Mouse (Mus musculus) heart, postnatal 14 days (tissue): ENCODE measurements around the gene Twf1. TPM values are rescaled to one million over a fixed set of nuclear protein-coding genes. Genes with fewer than 3 reads are reported as not detected.

Experiments
- DNase-seq, 2 experiments: peaks; one replicate each; pipeline ENCODE4 v3.0.0; 2021 to 2022
- intact Hi-C: fragments of 180-260 bp; cut with DNase I; formaldehyde crosslinking; loops from one replicate; pipeline ENCODE4 v1.15.1; 2025
- total RNA-seq, 2 experiments: library from RNA; stranded (reverse); gene quantifications; 2 replicates each; pipeline ENCODE4 v1.2.3; 2021

Twf1 gene
- total RNA-seq, 2 experiments from 2014 or later = 24.3 to 24.6 TPM

- no peak for DNase-seq
- intact Hi-C loops = no loop called here
Measured at GRCm38 (mm10) chr15:94582000-94582593, 7.6 kb downstream of the Twf1 start.

DNA sequence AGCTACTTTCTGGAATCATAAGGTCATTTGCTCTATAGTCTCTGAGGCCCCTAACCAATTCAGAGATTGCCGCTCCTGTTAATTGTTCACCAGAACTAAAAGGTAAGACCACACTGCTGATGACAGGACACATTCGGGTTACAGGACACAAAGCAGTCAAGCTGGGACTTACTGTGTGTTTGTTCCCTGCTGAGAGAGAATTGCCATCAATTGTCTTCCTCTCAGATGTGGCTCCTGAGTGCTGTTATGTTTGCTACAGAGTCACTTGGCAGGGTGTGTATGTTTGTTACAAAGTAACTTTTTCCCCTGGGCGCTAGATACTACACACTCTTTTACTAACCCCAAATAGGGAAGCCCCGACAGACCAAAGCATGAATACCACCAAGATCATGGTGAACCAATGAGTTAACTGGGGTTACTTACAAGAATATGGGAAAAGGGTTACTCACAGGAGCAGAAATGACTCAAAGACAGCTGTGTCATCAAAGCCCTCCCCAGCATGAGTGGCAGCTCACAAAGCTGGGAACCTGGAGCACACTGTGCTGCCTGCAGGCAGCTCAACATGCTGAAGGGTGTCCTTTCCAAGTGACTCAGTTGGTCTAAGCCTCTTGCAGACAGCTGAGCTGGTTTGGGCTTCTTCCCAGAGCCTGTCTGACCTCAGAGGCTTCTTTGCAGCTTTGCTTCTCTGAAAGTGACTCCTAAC is 15.0 kb downstream of the Twf1 start:
- DNase-seq = no peak
- intact Hi-C loops = no loop called here

- intact Hi-C loops = no loop called here
- no peak for DNase-seq
Measured at GRCm38 (mm10) chr15:94572746-94573145, 16.9 kb downstream of the Twf1 start.

DNA sequence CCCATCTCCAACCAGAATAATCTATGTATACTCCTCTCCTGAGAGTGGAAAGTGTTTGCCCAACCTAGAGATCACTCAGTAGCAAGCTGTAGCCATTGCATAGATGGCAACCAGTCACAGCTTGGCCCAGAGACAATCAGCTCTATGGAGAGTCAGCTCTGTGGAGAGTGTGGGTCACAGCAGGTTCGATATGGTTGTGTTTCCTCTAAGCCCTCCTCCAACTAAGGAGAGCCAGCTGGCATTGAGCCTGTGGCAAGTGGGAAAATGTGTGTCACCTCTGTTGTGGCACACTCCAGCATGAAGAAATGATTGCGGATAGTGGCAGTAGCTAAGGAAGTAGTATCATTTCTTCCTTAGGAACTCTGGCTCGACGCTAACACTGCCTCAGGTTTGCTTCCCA is 18.2 kb downstream of the Twf1 start:
- intact Hi-C loops = no loop called here
- DNase-seq = no peak

- no peak for DNase-seq
- intact Hi-C loops = no loop called here
Measured at GRCm38 (mm10) chr15:94568496-94569182, 21.1 kb downstream of the Twf1 start.

- intact Hi-C loops = no loop called here
- DNase-seq = no peak
Measured at GRCm38 (mm10) chr15:94565854-94566253, 23.8 kb downstream of the Twf1 start.

GRCm38 (mm10) chr15:94564909-94565308 is 24.8 kb downstream of the Twf1 start:
- DNase-seq = no peak
- intact Hi-C loops = no loop called here

- intact Hi-C loops = no loop called here
- no peak for DNase-seq
Measured at GRCm38 (mm10) chr15:94558895-94559656, 30.6 kb downstream of the Twf1 start.

DNA sequence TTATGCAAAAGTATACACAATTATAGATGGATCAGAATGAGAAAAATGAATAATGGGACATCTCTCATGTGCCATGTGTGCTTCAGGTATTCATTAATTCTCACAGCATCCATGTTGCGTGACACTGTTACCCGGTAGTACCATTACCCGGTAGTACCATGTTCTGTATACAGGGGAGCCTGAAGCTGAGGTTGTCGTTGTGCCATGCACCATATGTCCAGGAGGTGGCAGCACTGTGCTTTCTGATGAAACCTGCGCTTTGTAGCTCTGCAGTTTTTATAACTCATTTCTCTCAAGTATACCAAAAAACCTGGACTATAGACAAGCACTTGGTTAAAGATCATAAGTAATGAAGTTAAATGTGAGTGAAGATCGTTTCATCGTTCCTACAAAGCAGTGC is 32.2 kb downstream of the Twf1 start:
- intact Hi-C loops = loop anchor here (1.0 kb wide), 2 partner anchors 44 to 104 kb away; no protein-coding TSS in a partner anchor
- DNase-seq = peak; percentile 81 to 93

DNA sequence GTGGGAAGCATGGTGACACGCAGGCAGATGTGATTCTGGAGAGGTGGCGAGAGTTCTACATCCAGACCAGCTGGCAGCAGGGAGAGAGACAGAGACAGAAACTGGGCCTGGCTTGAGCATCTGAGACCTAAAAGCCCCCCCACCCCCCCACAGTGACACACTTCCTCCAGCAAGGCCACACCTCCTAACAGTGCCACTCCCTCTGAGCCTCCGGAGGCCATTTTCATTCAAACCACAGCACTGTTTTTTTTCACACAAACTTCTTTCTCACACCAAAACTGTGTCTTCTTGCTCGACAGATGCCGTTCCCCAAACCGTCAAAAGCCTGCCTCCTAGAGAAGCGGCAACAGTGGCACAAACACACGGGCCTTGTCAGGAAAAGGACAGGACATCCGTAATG is 36.2 kb downstream of the Twf1 start:
- intact Hi-C loops = no loop called here
- no peak for DNase-seq

GRCm38 (mm10) chr15:94544844-94545243 is 44.8 kb downstream of the Twf1 start:
- DNase-seq = no peak
- intact Hi-C loops = no loop called here

DNA sequence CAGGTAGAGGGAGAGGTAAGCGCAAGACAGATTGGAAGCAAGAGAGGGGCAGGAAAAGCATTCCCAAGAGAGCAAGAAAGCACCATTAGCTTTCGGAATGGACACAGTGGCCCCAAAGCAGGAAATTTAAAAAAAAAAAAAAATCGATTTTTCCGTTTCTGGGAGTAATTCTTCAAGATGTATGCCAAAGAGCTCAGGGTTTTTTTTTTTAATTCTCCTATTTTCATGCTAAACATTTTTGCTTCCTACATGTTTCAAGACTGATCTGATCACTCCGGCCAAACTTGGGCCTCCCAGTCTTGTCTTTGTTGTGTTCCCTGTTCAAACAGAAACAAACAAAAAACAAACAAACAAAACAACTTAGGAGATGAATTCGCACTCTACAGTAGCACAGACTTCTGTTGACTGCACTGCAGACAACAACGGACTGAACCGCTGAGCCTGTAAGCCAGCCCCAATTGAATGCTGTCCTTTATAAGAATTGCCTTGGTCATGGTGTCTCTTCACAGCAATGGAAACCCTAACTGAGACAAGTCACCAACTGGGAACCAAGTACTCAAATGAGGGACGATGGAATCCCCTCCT is 45.5 kb downstream of the Twf1 start:
- no peak for DNase-seq
- intact Hi-C loops = no loop called here

GRCm38 (mm10) chr15:94543409-94544051 is 46.2 kb downstream of the Twf1 start, which contains the start of the genes Pus7l and Irak4:
Gene Pus7l (minus strand): TSS chr15:94543547.
Gene Irak4 (plus strand): TSS chr15:94543643.
- DNase-seq = peak; percentile 93
- intact Hi-C loops = no loop called here

DNA sequence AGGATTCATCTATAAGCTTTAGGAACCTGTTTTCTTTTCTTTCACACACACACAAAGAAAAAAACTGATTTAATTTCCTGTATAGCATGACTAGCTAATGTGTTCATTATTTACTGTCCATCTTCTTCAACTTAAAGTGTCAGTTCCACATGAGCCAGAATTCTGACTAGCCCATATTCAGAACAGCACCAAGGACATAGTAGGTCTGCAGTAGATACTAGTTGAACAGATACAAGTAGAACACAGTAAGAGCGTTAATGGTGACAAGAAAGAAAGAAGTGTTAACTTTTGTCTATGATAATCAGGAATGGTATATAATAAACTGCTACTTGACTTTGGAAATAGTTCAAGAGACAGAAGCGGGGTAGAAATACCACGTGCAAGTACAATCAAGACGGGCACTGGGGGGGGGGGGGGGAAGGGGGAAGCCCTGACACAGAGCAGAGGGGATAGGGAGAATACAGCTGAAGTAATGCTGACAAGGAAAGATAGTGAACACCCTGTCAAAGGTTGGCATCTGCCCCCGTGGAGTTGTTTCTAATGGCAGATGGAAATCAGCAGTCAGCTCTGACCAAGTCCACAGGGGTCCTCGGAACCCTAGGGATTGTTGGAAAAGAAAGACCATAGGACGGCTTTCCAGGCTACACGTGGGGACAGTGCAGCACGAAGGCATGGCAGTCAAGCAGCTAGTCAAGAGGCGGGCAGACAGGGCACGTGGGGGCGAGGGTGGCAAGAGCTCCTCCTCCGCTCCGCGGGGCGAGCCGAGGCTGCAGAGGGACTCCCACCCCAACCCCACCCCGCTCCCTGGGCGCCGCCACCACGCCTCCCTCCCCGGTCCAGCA is 46.9 kb downstream of the Twf1 start:
- DNase-seq = no peak
- intact Hi-C loops = no loop called here

GRCm38 (mm10) chr15:94539296-94539695 is 50.4 kb downstream of the Twf1 start:
- intact Hi-C loops = no loop called here
- DNase-seq = no peak

DNA sequence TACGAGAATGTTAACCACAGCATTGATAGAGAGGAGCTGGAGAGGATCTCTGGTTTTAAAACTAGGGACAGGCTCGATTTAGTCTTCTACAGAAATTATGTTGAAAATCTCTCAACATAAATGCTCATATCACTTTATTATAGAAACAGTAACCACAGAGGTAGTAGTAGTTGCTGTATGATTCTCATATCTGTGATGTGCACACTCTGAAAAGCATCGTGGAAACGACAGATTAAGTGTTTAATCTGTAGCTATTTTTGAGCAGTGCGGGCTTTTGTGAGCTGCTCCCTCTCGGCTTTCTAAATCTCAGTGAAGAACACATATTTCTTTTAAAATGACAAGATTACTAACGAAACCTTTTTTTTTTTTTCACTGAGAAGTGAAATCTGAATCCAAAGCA is 54.2 kb downstream of the Twf1 start:
- intact Hi-C loops = no loop called here
- DNase-seq = no peak

DNA sequence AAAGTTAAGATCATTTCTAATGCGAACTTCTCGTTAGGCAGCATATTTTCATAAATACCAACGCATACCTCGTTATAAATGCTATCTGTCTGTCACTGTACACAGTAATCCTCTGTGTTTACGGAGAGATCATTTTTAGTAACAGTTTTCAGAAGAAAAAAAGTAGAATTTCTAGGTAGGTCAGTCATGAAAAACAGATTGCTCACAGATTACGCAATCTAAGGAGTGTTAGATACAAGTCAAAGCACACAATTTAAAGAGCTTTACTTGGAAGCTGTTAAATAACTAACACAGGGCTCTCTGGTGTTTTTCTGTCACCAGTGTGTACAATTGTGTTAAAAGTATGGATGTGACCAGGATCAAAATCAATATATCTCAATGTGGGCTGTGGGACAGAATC is 56.7 kb downstream of the Twf1 start:
- DNase-seq = no peak
- intact Hi-C loops = no loop called here

- intact Hi-C loops = no loop called here
- DNase-seq = no peak
Measured at GRCm38 (mm10) chr15:94532306-94532705, 57.4 kb downstream of the Twf1 start.

- no peak for DNase-seq
- intact Hi-C loops = no loop called here
Measured at GRCm38 (mm10) chr15:94530519-94530918, 59.2 kb downstream of the Twf1 start.
